Mouse (Mus musculus): ENCODE measurements around the gene Slc5a4a.

DNA sequence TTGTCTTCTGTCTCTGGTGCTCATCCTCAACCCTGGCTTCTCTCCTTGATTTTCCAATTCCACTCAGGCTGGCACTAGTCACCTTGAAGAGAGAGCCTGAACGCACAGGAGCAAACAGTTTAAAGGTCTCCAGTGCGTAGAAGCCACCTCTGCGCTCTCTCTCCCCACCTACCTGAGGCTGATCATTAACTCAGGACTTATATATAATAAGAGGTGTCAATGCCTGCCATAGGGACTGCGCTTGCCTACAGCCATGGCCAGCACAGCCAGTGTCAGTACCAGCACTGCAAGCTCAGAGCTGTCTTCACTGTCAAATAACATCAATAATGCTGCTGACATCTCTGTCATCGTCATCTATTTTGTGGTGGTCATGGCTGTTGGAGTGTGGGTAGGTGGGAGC, at the start of gene Slc5a4a:
- TF ChIP-seq CTCF (IDR thresholded peaks at IDR 0.05; ENCODE audit: low read depth) (no peak), EP300 (IDR thresholded peaks at IDR 0.05; ENCODE audit: low read depth) (no peak)
